Mouse (Mus musculus) thymus, postnatal 0 days (tissue): ENCODE measurements around the gene Rcn1. TPM values are rescaled to one million over a fixed set of nuclear protein-coding genes. Genes with fewer than 3 reads are reported as not detected.
A peak's percentile ranks its signal among the peaks of the same experiment; 100 is the strongest.

Experiments used
- DNase-seq: peaks from one replicate; pipeline ENCODE4 v3.0.0-alpha.2; 2015; ENCODE audit warnings: low spot score
- polyA plus RNA-seq: library from polyadenylated mRNA; unstranded; fragments of >200 nt; fragmentation: Nextera tagmentation; extraction: Ambion mirVana; gene quantifications from 2 replicates; pipeline ENCODE4 v1.2.1, GENCODE M21; 2015

The Rcn1 gene
- 42.6 and 46.8 TPM in 2 replicates for polyA plus RNA-seq

- peak; percentile 53 for DNase-seq
Measured at GRCm38 (mm10) chr2:105399085-105399891, at the start of gene Rcn1. Gene Rcn1 (minus strand): TSS chr2:105399319.

DNA sequence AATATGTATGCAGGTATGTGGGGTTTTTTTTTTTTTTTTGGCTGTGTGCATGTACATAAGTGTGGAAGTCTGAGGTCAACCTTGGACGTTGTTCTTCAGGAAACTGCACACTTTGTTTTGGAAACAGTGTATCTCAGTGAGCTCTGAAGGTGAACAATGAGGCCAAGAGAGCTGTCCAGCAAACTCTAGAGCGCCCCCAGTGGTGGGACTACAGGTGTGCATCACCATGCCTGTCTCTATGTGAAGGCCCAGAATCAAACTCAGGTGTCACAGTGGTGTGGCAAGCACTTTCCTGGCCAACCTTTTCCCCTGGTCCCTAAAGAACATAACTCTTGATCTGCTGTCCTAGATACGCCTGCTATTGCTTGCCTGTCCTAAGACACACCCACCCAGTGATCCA is 45.0 kb upstream of the Rcn1 start:
- DNase-seq: peak; percentile 13

- DNase-seq: no peak
Measured at GRCm38 (mm10) chr2:105439022-105439421, 39.9 kb upstream of the Rcn1 start.

- DNase-seq: no peak
Measured at GRCm38 (mm10) chr2:105438525-105438924, 39.4 kb upstream of the Rcn1 start.

GRCm38 (mm10) chr2:105432927-105433326 is 33.8 kb upstream of the Rcn1 start:
- no peak for DNase-seq

DNA sequence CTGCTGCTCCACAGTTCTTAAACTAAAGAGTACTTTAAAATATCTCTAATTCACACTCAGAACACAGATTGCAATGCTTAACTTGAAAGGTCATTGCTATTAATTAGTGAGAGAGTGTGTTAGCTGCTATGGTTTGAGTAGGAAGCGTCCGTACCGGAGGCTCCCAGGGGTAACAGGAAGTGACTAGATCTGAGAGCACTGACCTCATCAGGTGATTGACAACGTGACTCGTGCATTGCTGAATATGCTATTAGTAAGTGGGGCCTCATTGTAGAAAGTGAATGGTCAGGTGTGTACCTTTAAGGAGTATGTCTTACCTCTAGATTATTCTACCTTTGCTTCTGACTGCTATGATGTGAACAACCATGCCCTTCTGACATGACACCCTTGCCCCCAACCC is 31.3 kb upstream of the Rcn1 start:
- no peak for DNase-seq

GRCm38 (mm10) chr2:105429899-105430298 is 30.8 kb upstream of the Rcn1 start:
- DNase-seq: no peak

- no peak for DNase-seq
Measured at GRCm38 (mm10) chr2:105428467-105428866, 29.3 kb upstream of the Rcn1 start.

DNA sequence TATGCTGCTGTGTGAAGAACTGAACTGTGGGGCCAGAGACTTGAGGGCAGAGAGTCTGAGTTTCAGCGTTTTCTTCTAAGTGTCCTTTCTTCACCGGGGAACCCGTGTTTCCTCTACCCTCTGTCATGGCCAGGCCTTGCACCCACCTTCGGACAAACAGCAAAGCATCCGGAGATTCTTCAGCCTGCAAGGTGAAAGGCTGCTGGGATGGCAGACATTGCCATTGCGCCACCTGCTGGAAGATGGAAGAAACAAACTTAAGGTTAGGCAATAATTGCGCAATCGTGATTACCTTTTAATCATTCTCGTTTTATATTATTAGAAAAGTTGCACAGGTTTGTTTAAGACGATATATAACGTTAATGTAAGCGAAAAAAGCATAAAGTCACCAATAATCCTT is 28.9 kb upstream of the Rcn1 start:
- peak; percentile 51 for DNase-seq

DNA sequence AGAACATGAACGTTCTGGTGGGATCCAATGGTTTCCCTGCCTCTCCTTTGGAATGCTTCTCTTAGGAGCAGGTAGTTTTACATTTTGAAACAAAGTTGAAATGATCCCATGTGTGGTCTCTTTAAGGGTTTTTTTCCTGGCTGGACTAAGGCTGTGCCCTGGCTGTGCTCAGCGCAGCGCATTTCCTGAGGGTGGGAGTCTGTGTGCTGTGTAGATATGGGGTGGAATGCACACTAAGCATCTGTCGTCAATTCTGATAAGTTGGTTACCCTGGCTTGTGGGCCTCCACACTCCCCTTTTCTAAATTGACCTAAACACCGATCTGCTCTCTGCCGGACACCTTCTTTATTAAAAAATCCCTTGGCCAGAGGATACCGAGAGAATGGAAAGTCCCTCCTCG is 28.3 kb upstream of the Rcn1 start:
- no peak for DNase-seq

DNA sequence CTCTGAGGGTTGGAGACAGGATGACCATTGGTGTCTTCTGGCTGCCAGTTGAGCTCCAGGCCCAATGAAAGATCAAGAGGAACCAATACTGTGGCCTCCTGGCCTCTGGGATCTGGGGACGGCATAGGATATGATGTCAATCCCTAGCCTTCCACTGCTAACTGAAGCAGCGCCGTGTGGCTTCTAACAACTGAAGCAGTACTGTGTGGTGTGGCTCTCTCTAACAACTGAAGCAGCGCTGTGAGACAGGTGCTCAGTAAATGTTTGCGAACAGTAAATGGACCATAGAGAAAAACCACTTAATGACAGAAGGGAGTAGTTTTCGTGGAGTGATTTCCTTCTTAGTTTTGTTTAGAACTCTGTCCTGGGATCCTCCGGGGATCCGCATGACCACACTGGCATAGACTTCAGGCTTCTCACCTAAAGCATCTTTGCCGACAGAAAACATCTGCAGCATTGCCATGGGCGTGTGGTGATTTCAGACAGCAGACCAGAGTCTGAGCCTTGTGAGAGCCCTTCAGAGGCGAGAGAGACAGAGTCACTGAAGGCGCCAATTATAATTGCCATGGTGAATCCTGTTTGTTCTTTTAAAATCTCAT is 19.6 kb upstream of the Rcn1 start:
- no peak for DNase-seq

DNA sequence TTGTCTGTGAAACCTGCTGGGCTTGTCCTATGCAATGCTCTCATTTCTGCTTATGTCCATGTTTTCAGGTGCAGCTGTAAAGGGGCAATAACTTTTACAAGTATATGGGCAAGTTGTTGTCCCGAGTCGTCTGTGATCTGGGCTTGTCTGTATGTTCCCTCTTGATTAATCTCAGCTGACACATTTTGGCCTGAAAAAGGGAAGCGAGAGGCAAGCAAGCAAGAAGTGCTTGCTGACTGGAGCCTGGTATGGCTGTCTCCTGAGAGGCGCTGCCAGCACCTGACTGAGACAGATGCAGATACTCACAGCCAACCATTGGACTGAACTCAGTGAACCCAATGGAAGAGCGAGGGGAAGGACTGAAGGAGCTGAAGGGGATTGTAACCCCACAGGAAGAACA is 18.5 kb upstream of the Rcn1 start:
- DNase-seq: no peak

DNA sequence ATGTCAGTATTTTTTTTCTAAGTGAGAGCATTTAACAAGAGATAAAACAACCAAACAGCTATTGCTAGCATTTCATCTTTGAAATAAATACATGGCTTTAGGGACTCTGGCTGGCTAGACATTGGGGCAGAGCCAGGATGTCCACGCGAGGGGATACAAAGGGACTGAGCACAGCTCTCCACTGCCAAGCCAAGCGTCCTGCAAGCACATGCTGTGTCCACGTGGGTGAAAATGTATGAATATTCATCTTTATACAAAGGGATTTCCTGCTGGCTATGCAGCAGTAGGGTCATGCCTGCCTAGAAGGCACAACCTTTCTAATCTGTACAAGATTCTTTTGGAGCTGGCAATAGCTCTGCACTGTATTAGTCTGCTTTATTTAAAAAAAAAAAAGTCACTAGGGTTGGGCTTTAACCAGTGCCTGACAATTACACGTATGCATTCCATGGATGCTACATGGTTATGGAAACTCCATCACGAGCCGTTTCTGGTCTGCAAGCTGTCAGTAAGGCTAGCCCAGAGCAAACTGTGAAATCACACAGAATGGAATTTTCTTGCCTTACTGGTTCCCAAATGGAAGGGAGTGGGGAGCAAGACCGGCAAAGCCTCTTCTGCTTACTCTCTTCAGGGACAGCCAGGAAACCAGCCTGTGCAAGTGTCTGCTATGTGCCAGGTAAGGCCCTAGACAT is 17.7 kb upstream of the Rcn1 start:
- DNase-seq: no peak

DNA sequence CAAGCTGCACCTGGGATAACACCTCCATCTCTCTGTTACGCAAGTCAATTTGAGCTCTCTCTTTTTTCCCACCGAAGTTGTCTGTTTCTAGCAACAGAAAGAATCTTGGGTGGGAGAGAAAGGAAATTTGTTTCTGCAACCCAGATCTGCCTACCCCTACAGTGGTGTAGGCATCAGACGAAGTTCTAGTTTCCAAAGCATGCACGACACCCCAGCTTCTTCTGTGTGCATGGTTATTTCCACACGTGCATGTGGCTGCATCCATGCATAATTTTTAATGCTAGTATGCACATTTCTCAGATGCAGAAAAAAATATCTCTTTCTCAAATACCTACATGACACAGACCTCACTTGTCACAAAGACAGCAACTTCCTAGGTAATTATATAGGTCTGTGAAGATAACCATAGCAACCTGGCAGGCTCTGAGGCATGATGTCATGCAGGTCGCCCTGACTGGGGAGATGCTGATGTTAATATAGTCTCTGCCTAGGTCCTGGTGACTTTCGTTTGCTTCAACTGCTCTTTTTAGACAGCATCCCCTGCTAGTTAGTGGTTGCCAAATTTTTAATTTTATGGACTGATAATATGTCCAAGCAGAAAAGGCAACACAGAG is 17.0 kb upstream of the Rcn1 start:
- no peak for DNase-seq

GRCm38 (mm10) chr2:105414309-105414708 is 15.2 kb upstream of the Rcn1 start:
- DNase-seq: no peak

GRCm38 (mm10) chr2:105409253-105409652 is 10.1 kb upstream of the Rcn1 start:
- DNase-seq: no peak

- DNase-seq: no peak
Measured at GRCm38 (mm10) chr2:105408511-105408910, 9.4 kb upstream of the Rcn1 start.

DNA sequence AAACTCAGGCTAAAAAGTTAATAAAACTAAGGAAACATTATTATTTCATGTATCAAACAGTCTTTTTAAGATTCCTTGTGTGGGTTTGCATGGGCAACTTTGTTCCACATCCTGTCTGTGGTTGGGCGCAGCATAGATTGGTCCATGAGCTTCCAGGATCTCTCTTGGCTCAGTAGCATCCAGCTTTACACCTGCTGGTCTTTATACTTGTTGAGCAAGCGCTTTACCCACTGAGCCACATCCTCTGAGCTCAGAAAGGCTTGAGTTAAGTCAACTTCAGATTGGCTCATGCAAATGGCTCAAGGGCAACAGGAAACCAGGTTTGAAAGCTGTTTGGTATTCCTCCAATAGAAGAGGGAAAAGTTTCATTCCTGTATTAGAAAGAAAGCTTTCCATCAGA is 3.1 kb upstream of the Rcn1 start:
- DNase-seq: peak; percentile 19

GRCm38 (mm10) chr2:105400558-105400957 is 1.4 kb upstream of the Rcn1 start:
- no peak for DNase-seq

GRCm38 (mm10) chr2:105398636-105399084 is 459 bp downstream of the Rcn1 start:
- peak; percentile 22 for DNase-seq

GRCm38 (mm10) chr2:105397446-105398211 is 1.5 kb downstream of the Rcn1 start:
- no peak for DNase-seq
